Mouse (Mus musculus): ENCODE data around the gene Rnf166.

Rnf166 gene

DNA sequence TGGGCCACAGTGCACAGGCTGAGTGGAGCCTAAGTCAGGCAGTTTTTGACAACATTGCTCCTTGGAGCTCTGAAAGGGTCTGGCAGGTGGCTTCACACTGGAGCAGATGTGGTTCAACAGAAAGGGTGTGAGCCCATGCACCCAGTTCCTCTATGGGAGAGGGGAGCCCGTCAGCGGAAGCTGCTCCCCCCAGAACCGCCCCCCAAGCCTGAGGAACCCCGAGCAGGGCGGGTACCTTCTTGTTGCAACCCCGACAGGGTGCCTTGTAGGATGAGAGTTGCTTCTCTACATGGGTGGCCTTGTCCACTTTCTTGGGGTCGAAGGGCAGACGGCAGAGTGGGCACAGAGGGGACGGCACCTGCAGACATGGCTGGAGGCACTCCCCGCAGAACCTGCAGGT is 5.9 kb downstream of the Rnf166 start:
- no peak for DNase-seq (ENCODE audit: low spot score in 2 of 2)

- DNase-seq (ENCODE audit: low spot score in 2 of 2): no peak
These were observed 6.5 kb downstream of the Rnf166 start for GRCm38 (mm10) chr8:122469407-122469806.

DNA sequence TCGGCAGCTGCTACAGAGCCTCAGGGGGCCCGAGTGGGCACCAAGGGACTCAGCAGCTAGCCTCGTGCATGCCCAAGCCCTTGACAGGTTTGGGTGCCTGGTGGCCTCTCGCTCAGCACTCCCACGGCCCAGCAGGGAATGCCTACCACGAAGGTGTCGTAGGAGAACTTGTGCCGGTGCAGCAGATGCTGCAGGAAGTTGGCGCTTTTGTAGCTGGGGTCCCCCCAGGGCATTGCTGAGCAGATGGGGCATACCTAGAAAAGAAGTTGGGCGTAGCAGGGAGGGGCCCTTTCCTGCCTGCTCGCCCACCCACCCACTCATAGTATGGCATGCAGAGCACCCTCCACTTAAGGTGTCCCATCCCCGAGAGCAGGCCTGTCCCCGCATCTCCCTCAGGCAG is 8.0 kb downstream of the Rnf166 start:
- no peak for DNase-seq (ENCODE audit: low spot score in 2 of 2)

- no peak for DNase-seq (ENCODE audit: low spot score in 2 of 2)
These were observed 10.9 kb downstream of the Rnf166 start for GRCm38 (mm10) chr8:122464985-122465384.

DNA sequence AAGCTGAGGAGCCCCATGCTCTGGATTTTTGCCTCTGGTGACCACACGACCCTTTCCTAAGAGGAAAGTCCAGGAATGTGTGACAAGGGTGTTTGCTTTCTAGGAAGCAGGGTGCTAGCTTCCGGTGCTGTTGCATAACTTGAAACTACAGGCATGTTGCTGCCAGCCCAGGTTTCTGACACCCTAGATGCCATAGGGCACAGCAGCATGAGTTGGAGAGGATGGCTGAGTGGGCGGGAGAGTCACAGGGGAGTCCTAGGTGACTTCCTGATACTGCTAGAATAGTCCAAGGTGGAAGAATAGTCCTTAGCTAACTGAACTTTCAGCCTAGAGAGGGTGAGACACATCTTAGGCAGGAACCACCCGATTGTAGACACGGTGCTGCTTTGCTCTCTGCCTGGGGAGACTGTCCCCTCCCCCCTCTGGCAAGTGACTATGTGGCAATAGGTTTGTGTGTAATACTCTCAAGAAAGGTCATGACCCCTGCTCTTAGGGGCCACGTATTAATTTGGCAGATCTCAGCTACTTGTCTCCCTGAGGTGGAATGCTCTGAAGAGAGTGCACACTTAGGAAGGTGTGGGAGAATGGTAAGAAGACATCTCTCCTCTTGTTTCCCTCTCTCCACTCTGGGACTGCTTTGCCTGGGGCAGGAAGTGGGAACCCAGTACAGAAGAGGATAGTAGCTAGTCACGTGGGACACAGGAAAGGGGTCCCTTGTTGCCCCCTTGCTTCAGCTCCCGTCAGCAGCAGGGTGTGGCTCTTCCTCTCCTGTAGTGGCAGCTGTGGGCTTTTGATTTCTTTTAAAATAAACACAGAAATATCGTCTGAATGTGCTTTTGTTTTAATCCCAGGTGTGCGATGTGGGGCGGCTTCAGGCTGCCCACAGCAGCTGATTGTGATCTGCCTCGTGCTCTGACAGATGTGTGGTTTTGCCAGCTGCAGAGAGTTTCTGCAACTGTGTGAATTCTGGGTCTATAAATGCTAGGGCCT is 11.9 kb downstream of the Rnf166 start:
- no peak for DNase-seq (ENCODE audit: low spot score in 2 of 2)

DNA sequence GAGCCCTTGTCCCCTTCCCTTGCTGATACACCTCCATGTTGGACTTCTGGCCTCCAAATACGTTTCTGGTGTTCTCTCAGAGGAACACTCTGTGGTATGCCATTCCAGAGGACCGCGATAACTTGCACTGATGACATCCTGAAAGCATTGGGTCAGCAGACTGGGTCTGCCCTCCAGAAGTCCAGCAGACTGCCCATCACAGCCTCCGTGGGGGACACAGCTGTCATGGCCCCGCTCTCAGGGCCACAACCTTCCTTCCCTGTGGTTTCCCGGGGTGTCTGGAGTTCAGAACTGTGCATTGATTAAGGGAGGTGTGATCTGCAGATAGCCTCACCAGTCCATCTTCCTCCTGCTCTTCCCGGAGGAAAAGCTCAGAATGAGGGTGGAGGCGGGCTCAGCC is 13.4 kb downstream of the Rnf166 start:
- DNase-seq (ENCODE audit: low spot score in 2 of 2): no peak

DNA sequence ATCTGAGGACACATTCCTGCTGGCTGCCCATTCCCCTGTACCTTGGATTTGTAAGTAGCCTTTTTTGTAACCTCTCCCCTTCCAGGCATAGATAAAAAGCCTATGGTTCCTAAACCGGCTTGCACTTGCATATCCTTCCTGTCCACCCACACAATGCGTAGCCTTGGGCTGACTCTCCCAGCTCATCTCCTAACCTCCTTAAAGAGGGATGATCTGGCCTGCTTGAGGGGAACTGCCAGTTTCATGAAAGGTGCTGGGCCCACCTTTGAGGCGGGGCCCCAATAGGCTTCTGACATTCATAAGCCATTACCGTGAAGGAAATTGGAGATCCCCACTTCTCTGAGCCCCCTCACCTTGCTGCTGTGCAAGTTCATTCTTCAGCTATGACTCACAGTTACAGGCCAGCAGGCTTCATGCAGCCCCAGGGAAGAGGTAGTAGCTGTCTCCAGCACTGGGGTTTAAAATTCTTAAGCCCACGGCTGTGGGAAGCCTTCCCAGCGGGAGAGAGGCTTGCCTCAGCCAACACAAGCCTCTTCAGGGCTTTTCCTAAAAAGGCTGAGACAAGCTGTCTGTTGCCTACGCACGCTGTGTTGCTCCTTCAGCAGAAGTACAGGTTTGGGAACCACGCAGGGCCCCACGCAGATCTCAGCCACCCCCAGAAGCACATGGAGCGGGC is 14.3 kb downstream of the Rnf166 start:
- peak; percentile 77 to 87 for DNase-seq (ENCODE audit: low spot score in 2 of 2)

DNA sequence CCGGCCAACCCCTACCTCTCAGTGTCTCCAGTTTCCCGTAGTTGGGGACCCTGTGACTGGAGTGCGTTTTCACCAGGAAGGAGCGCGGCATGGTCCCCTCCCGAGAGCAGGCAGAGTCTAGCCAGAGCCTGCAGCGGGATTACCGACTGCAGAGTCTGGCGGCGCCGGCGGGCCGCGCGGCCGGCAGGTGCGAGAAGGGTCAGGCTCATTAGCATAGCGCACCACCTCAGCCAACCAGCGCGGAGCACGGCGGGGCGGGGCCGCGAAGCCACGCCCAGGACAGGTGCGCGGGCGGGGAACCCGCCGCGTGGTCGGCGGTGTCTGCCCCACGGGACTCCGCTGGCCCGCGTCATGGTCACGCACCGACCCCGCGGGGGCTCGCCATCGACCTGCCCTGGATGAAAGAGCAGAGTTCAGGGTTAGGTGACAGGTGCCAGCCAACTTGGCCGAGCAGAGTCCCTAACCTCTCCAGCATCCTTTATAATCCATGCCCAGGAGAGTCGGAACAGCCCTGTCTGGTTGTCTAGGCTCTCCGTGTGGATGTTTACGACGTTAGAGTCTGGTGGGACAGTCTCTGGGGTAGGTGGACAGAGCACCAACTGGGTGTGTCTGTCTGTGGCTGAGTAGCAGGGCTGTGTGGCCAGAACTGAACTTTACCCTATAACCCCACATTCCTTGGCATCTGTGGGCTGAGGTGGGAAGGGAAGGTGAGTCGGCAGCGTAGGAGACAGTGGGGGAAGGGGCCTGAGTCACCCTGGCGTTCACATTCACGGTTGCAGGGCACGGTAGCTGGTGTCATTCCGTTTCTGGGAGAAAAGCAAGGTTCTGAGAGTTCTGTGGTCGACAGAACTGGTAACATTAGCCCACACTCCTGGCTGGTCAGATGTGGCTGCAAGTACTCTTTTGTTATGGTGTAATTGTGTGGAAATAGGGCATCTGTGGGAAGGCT is 15.1 kb downstream of the Rnf166 start, which contains the start of gene Snai3:
Snai3 (minus strand) TSS at position 210 of the 949 bp plus-strand sequence.
- no peak for DNase-seq (ENCODE audit: low spot score in 2 of 2)

GRCm38 (mm10) chr8:122459990-122460389 is 15.9 kb downstream of the Rnf166 start:
- no peak for DNase-seq (ENCODE audit: low spot score in 2 of 2)

GRCm38 (mm10) chr8:122459218-122459900 is 16.5 kb downstream of the Rnf166 start:
- DNase-seq (ENCODE audit: low spot score in 2 of 2): no peak

DNA sequence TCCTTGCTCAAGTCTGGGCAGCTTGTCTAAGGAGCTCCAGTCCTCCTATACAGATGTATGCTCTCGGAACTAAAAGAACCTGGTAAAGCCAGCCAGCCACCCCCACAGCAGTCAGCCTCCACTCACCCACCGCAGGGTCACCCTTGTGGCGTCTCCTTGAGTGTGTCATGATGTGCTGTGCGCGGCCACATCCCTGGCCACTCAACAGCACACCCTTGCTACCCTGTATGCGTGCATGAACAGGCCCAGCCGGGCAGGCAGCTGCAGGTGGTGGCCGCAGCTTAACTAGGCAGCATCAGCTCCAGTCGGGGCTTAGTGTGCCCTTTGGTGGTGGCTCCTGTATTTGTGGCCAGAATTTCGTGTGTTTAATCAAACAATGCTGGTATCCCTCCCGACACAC is 18.7 kb downstream of the Rnf166 start:
- no peak for DNase-seq (ENCODE audit: low spot score in 2 of 2)

GRCm38 (mm10) chr8:122454409-122454808 is 21.5 kb downstream of the Rnf166 start:
- DNase-seq (ENCODE audit: low spot score in 2 of 2): no peak

- DNase-seq (ENCODE audit: low spot score in 2 of 2): no peak
These were observed 23.7 kb downstream of the Rnf166 start for GRCm38 (mm10) chr8:122452154-122452553.

- no peak for DNase-seq (ENCODE audit: low spot score in 2 of 2)
These were observed 24.6 kb downstream of the Rnf166 start for GRCm38 (mm10) chr8:122451161-122451703.

GRCm38 (mm10) chr8:122445203-122445602 is 30.7 kb downstream of the Rnf166 start:
- no peak for DNase-seq (ENCODE audit: low spot score in 2 of 2)

DNA sequence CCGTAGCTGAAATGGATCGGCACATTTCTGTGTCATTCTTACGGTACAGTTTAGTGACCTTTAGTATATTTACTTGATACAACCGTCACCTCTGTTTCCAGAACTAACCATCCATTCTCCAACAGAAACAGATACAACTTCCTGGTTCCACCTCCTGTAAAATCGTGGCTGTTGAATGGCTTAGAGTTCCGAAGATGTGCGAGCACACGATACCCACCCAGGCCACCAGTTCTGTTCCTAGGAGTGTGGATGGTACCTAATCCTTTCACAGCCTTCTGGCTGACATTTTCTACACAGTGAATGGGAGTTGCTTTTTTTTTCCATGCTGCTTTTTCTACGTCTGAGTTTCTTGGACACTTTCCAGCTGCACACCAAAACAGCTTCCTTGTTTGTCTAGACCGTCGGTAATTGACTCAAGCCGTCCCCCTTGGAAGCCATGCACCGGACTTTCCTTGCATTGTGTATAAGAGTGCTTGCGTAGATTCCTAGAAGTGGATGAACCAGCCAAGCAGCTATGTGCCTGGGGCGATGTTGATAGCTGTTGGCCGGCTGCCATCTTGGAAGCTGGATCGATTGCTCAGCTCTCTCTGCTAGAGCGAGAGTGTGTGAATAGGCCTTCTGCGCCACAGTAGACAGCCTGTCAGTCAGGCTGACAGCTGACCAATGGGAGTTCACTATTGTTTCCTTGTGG is 31.7 kb downstream of the Rnf166 start:
- peak; percentile 82 to 84 for DNase-seq (ENCODE audit: low spot score in 2 of 2)

GRCm38 (mm10) chr8:122443262-122444006 is 32.4 kb downstream of the Rnf166 start, which contains the start of gene Mvd:
Gene Mvd, minus strand, starts transcription at chr8:122443422.
- DNase-seq (ENCODE audit: low spot score in 2 of 2): peak; percentile 98 to 99

- DNase-seq (ENCODE audit: low spot score in 2 of 2): no peak
These were observed 33.1 kb downstream of the Rnf166 start for GRCm38 (mm10) chr8:122442781-122443180.

DNA sequence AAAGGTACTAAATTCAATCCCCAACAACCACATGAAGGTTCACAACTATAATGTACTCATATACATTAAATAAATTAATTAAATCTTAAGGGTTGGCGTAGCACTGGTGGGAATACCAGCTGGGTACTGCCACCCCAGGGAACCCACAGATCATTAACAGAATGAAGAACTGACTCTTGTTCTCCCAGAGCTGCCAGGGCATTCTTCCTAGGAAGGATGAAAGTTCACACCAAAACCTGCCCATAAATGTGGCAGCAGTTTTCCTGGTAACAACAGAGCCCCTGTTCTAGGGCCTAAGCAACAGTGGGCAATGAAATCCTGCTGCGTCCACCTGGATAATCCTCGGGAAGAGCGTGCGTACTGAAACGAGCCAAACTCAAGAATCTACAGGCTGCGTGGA is 33.5 kb downstream of the Rnf166 start:
- no peak for DNase-seq (ENCODE audit: low spot score in 2 of 2)
